Mouse (Mus musculus): ENCODE data around the gene Crhr1. TPM values are rescaled to one million over a fixed set of nuclear protein-coding genes. Genes with fewer than 3 reads are reported as not detected.

The Crhr1 gene
- polyA plus RNA-seq, 1 experiment from 2014 or later: not detected

Other genes with a start within 250 kb of the Crhr1 start
- 22.5 and 24.2 TPM in 2 replicates for gene Nsf, start 178.8 kb upstream of the Crhr1 start, polyA plus RNA-seq (2015; fragmentation: Nextera tagmentation; extraction: Ambion mirVana)
- gene Arf2, start 166.1 kb upstream of the Crhr1 start, polyA plus RNA-seq (2015; fragmentation: Nextera tagmentation; extraction: Ambion mirVana): 17.1 and 17.9 TPM in 2 replicates
- not detected in 2 replicates for gene Sppl2c, start 53.5 kb downstream of the Crhr1 start, polyA plus RNA-seq (2015; fragmentation: Nextera tagmentation; extraction: Ambion mirVana)
- gene Mapt, start 98.5 kb downstream of the Crhr1 start, polyA plus RNA-seq (2015; fragmentation: Nextera tagmentation; extraction: Ambion mirVana): 0.44 and 0.46 TPM in 2 replicates

Data from liver, embryonic 15.5 days (tissue).